Mouse (Mus musculus) 3134 (cell line): ENCODE results near the gene Dlg5.

Experiments
- DNase-seq: peaks from one replicate; pipeline ENCODE4 v3.0.0-alpha.2; 2011; ENCODE audit warnings: low spot score; ENCODE audit not compliant: insufficient read length; ENCODE audit errors: extremely low read depth

Gene Dlg5

GRCm38 (mm10) chr14:24197865-24198264 is 47.9 kb downstream of the Dlg5 start:
- DNase-seq: no peak

GRCm38 (mm10) chr14:24196947-24197346 is 48.8 kb downstream of the Dlg5 start:
- no peak for DNase-seq

DNA sequence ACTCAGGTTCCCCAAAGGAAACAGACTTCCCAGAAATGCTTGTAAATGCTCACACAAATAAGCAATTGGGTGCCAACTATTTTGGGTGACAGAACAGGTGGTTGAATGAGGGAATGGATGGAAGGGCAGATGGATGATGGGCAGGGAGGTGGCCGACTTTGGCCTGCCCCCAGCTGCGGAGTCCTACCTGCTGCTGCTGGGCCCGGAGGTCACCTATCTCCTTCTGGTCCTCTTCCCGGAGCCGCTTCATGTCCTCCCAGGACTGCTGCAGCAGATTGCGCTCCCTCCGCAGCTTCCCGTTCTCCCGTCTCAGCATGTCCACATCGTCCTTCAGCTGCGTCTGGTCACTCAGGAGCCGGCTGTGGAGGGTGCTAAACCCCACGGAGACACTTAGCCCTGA is 55.6 kb downstream of the Dlg5 start:
- DNase-seq: no peak

DNA sequence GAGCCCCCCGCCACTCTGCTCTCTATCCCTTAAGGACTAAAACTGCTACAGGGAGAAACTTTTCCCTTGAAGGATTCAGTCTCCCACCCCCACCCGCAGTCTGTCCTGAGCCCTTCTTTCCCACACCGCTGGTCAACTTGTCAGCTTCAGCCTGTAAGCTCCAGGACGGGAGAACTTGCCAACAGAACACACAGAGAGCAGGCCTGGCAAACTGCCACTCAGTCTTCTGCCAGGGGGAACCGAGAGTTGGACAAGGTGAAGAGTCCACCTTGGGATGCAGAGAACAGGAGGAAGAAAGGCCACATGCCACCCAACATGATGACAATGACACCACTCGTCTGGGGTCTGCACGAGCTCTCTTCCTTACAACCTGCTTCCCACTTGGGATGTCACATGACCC is 56.1 kb downstream of the Dlg5 start:
- DNase-seq: no peak

GRCm38 (mm10) chr14:24185514-24185913 is 60.2 kb downstream of the Dlg5 start:
- DNase-seq: no peak

- DNase-seq: no peak
Observed at GRCm38 (mm10) chr14:24182955-24183354, 62.8 kb downstream of the Dlg5 start.

DNA sequence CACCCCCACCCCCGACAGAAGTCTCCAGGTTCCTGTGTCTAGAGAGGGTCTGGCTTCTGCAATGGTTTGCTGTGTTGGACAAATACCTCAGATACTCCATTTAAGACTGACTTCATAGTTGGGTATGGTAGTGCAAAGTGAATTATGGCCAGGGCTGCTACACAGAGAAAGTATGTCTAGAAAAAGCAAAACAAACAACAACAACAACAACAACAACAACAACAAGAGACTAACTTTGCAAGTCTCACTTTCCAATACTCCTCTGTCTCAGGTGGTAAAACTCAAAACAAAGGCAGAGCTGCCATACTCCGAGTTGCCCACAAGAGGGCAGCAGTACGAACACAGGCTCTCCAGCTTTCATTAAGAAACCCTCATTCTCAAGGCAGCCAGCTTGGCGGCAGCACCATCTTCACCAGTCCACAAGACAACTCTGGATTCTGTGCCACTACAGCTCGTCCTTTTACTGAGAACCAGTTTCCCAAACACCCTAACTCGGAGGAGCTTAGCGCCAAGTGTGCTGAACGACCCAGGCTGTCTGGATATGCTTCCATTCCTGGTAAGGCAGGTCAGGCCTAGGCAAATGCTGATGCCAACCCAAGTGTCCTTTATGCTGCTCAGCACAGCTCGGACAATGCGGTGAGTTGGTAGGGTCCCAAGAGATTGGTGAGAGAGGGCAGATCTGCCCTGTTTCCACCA is 63.8 kb downstream of the Dlg5 start:
- peak; percentile 33 for DNase-seq

GRCm38 (mm10) chr14:24179466-24179991 is 66.2 kb downstream of the Dlg5 start:
- DNase-seq: no peak

- no peak for DNase-seq
Observed at GRCm38 (mm10) chr14:24176609-24177008, 69.1 kb downstream of the Dlg5 start.

GRCm38 (mm10) chr14:24173326-24173725 is 72.4 kb downstream of the Dlg5 start:
- no peak for DNase-seq

GRCm38 (mm10) chr14:24171639-24172311 is 73.9 kb downstream of the Dlg5 start:
- DNase-seq: no peak

GRCm38 (mm10) chr14:24166046-24166445 is 79.7 kb downstream of the Dlg5 start:
- DNase-seq: no peak

- no peak for DNase-seq
Observed at GRCm38 (mm10) chr14:24164721-24165367, 80.9 kb downstream of the Dlg5 start.

DNA sequence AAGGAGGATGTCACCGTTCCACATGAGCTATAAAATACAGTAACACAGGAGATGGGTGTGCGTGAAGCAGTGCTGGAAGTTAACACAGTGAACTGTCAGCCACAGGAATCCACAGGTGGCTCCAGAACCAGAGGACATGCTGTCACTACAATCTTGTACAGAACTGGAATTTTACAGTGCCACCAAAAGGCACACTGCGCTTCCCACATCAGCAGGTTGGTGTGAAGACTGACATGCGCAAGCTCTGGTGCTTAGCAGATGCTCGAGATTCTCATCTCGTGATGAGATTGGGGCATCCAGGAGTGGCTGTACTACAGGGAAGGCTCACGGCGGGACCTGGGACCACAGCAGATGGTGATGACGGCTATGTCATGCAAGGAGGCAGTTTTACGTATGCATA is 82.9 kb downstream of the Dlg5 start:
- DNase-seq: no peak

DNA sequence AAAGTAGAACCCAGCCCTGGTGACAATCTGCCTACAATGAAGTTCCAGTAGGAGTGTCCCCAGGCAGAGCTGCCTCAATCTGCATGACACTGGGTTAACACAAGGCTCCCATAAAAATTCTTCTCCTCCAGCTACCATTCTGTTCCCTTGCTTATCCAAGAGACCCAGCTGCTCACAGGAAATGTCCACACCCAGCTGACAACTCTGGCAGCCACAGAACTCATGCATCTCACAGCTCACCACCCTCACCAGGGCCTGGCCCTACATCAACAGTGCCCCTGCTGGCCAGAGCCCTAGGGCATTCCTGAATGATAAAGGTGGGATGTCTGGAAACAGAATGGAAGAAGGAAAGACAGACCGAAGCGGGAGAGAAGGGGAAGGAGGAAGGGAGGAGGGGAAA is 96.8 kb downstream of the Dlg5 start:
- no peak for DNase-seq

GRCm38 (mm10) chr14:24144821-24145220 is 100.9 kb downstream of the Dlg5 start:
- no peak for DNase-seq

DNA sequence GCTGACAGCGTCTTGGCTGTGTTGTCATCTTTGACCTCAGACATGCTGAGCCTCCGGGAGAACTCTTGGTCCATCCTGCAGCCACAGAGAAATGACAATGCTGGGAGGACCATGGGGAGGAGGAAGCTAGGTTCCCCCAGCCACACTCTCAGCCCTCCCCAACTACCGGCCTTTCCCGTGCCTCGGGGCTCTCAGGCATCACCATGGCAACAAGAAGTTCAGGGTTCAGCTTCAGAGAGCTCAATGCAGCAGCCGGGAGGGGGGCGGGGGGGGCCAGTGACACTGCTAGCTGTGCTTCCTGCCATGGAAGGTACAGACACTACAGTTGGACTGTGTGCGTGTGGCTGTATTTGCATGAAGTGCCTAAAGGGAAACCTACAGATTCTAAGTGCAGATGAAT is 101.3 kb downstream of the Dlg5 start:
- no peak for DNase-seq

DNA sequence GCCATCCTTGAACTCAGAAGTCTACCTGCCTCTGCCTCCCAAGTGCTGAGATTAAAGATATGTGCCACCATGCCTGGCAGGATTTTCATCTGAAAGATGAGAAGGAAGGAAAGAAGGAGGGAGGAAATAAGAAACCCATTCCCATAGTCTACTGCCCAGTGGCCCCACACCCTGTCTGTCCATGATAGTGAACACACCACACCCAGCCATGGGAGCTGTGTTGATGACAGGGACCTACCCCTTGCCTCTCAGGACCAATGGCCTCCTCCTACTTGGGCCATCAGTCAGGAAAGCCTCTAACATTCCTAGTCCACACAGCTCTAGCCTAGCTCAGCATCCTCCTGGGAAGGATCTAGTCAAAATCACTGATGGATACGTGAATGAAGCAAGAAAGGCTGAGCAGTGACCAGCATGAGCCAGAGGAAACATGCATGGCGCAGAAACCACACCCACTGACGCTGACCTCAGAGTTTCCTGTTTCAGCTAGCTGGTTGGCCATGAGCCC is 102.7 kb downstream of the Dlg5 start:
- DNase-seq: no peak

DNA sequence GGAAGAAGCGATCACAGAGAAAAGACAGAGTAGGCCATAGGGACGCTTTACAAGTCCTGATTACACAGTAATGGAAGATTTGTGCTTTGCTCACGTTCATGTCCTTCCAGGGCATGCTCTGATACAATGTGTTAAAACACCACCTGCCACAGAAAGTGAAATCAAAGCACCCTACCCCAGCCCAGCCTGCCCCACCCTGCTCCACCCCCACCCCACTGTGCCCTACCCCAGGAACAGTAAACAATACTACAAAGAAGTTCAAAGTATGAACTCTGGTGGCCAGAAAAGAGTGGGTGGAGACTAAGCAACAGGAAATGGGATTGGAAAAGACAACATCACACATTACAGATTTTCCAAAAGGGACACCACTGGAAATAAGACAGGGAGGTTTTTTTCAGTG is 104.0 kb downstream of the Dlg5 start:
- no peak for DNase-seq

DNA sequence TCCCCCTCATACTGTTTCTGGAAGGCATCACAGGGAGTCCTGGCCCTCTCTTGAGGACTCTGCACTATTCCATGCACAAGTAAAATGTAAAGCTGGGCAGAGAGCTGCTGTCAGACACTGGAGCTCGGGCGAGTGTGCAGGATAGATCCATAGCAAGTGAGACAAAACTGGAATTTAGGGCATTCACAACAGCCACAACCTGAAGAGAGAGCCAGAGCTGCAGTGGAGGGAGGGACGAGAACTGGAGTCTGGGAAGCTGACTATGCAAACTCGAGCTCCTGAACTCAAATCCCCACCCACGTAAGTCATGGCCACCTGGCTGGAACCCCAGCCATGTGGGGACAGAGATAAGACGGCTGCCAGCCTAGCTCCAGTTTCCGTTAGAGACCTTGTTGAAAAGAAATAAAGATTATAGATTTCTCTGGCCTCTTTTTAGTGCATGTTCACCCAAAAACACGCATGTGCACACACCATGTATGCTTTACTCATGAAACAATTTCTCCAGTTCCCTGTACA is 105.4 kb downstream of the Dlg5 start:
- DNase-seq: no peak

DNA sequence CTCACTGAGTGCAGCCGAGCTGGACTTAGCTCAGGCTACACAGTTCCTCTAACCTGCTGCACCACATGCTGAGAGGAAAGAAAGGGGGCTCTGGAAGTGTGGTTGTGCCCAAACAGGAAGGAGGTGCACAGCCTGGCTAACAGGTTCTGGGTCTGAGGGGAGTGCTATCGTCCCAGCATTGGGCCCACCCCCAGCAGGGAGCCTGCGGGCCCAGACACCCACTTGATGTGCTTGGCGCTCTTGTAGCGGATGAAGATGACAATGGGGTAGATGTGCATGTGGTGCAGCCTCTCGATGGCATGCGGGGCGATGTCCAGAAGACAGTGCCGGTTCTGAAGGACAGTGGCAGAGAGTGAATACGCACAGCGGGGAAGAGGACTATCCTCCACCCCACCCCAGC is 108.8 kb downstream of the Dlg5 start:
- no peak for DNase-seq
